Mouse (Mus musculus): Measurements from ENCODE around the gene Map4.
"Not testable (repeated sequence)": the region's sequence is repeated elsewhere in the genome, so short reads cannot be mapped to it uniquely, and the experiment has no call there.

Gene Map4

DNA sequence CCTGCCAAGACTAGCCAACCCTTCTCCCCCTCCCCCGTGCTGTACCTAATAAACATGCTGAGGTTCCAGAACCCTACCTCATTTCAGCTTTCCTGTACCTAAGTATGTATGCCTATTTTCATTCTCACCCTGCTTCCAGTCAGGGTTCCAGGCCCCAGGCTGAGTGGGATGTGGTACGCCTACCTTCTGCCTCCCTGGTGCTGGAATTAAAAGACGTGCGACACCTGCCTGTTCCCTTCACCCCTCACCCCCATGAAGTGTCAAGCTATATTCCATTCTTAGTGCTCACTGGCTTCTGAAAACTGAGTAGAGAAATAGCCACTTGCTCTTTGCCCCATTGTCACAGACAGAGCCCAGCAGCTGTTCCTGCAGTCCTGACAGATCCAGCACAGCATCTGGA lies 190.2 kb downstream of the Map4 start:
- intact Hi-C loops (cut with DNase I) = no loop called here

GRCm38 (mm10) chr9:110123322-110123721 lies 192.1 kb downstream of the Map4 start:
- intact Hi-C loops (cut with DNase I) = no loop called here

- intact Hi-C loops (cut with DNase I) = not testable (repeated sequence)
These were observed 192.8 kb downstream of the Map4 start for GRCm38 (mm10) chr9:110124008-110124540.

DNA sequence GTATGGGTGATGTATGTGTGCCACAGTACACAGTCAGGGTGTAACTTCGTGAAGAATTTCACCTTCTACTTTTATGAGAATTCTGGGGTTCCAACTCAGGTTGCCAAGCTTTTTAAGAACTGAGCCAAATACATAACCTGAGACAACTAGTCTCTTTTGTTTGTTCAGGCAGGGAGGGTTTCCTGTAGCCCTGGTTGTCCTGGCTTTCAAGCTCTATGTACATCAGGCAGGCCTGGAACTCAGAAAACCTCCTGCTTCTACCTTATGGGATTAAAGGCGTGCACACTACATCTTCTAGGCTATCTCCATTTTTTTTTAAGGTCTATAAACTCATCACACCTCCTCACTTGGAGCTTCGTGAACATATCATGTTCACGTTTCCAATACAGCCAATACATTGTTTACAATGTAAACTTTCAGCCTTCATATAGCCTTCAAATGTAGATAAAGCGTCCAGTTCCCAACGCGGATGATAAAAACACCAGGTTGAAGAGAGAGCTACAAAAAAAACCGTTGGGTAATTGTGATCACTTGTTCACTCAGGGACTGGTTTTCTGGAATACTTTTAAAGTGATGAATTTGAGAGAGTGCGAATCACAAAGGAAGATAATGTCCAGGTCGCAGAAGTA lies 199.8 kb downstream of the Map4 start:
- intact Hi-C loops (cut with DNase I) = no loop called here

- intact Hi-C loops (cut with DNase I) = no loop called here
These were observed 200.4 kb downstream of the Map4 start for GRCm38 (mm10) chr9:110131525-110132197.

- intact Hi-C loops (cut with DNase I) = no loop called here
These were observed 200.9 kb downstream of the Map4 start for GRCm38 (mm10) chr9:110132201-110132605.

GRCm38 (mm10) chr9:110132921-110133320 lies 201.7 kb downstream of the Map4 start:
- intact Hi-C loops (cut with DNase I) = no loop called here

Small RNA genes lying within 50 kb of the gene (microRNA-seq; reads per million reads assigned to microRNA genes)
- gene Mir7089 = 0 reads per million in 2 experiments
